Mouse (Mus musculus) hindbrain, embryonic 10.5 days (tissue): ENCODE measurements around the gene Pkp2. TPM values are rescaled to one million over a fixed set of nuclear protein-coding genes. Genes with fewer than 3 reads are reported as not detected.
"Not testable (repeated sequence)": the region's sequence is repeated elsewhere in the genome, so short reads cannot be mapped to it uniquely, and the experiment has no call there.

ENCODE experiments used
- DNase-seq: peaks from one replicate; pipeline ENCODE4 v3.0.0-alpha.2; 2017; ENCODE audit warnings: low spot score
- H3K27ac ChIP-seq: fragments of 300-500 bp; sonication (generic); 2 replicates; pipeline ENCODE4 v1.5.1; 2016; ENCODE audit warnings: mild to moderate bottlenecking, moderate library complexity
- H3K27me3 ChIP-seq: fragments of 300-500 bp; sonication (generic); 2 replicates; pipeline ENCODE4 v1.6.1; 2016; ENCODE audit warnings: mild to moderate bottlenecking; ENCODE audit not compliant: poor library complexity, insufficient read depth, severe bottlenecking
- H3K36me3 ChIP-seq: fragments of 300-500 bp; sonication (generic); 2 replicates; pipeline ENCODE4 v1.6.1; 2016; ENCODE audit warnings: mild to moderate bottlenecking, moderate library complexity
- H3K4me1 ChIP-seq: fragments of 300-500 bp; sonication (generic); replicated peaks from 2 replicates; pipeline ENCODE4 v1.6.1; 2016; ENCODE audit warnings: mild to moderate bottlenecking
- H3K4me3 ChIP-seq: fragments of 300-500 bp; sonication (generic); 2 replicates; pipeline ENCODE4 v1.5.1; 2016; ENCODE audit warnings: mild to moderate bottlenecking, moderate library complexity
- H3K9me3 ChIP-seq: fragments of 300-500 bp; sonication (generic); 2 replicates; pipeline ENCODE4 v1.6.1; 2016; ENCODE audit warnings: mild to moderate bottlenecking, moderate library complexity
- WGBS: fragments of 180-500 bp; shearing (Covaris S2); methylation state at CpG from one replicate; pipeline ENCODE4 v1.1.7; 2016; 5-methylcytosine and 5-hydroxymethylcytosine counted together
- polyA plus RNA-seq: library from polyadenylated mRNA; unstranded; fragments of >200 nt; fragmentation: Nextera tagmentation; extraction: Ambion mirVana; gene quantifications from 2 replicates; pipeline ENCODE4 v1.2.1, GENCODE M21; 2016

Pkp2 gene
- polyA plus RNA-seq, 1 experiment from 2014 or later: 5.6 TPM

- Histone ChIP-seq H3K9me3 (no peaks in the 10 kb centered on the region), H3K4me1 (no peaks in the 10 kb centered on the region), H3K4me3 (no peak overlapping the region), H3K36me3 (peaks cover 15% of the 10 kb centered on the region), H3K27ac (no peak overlapping the region), H3K27me3 (no peaks in the 10 kb centered on the region)
- WGBS: 97% methylated on average over 2 of the region's 2 CpGs
- DNase-seq: no peak
Observed at GRCm38 (mm10) chr16:16233919-16234318, 20.8 kb downstream of the Pkp2 start.

GRCm38 (mm10) chr16:16236681-16237080, 23.6 kb downstream of the Pkp2 start:
- not testable (repeated sequence) for H3K36me3 ChIP-seq, DNase-seq, H3K4me3 ChIP-seq, H3K9me3 ChIP-seq, H3K4me1 ChIP-seq, H3K27ac ChIP-seq, H3K27me3 ChIP-seq
- 90% methylated on average over 9 of the region's 9 CpGs for WGBS

GRCm38 (mm10) chr16:16238356-16238755, 25.2 kb downstream of the Pkp2 start:
- no peaks in the 10 kb centered on the region for H3K9me3 ChIP-seq
- no peak for DNase-seq
- WGBS: 85% methylated on average over 2 of the region's 2 CpGs

GRCm38 (mm10) chr16:16244711-16245110, 31.6 kb downstream of the Pkp2 start:
- no peaks in the 10 kb centered on the region for H3K36me3 ChIP-seq
- H3K9me3 ChIP-seq: no peaks in the 10 kb centered on the region
- H3K4me3 ChIP-seq: no peak overlapping the region
- no peak overlapping the region for H3K27ac ChIP-seq
- no peaks in the 10 kb centered on the region for H3K27me3 ChIP-seq
- 55% methylated on average over 2 of the region's 2 CpGs for WGBS
- DNase-seq: no peak
- no peaks in the 10 kb centered on the region for H3K4me1 ChIP-seq

More at GRCm38 (mm10) chr16:16238356-16238755, 25.2 kb downstream of the Pkp2 start:
- H3K27me3 ChIP-seq: no peaks in the 10 kb centered on the region
- H3K4me1 ChIP-seq: no peaks in the 10 kb centered on the region
- H3K27ac ChIP-seq: no peak overlapping the region
- no peak overlapping the region for H3K4me3 ChIP-seq
- H3K36me3 ChIP-seq: peaks cover 3% of the 10 kb centered on the region; the same call in 1 of the 2 replicates

GRCm38 (mm10) chr16:16250470-16250869, 37.4 kb downstream of the Pkp2 start:
- Histone ChIP-seq H3K9me3 (no peaks in the 10 kb centered on the region), H3K27me3 (no peaks in the 10 kb centered on the region), H3K4me1 (peaks cover 25% of the 10 kb centered on the region), H3K4me3 (no peak overlapping the region), H3K27ac (no peak overlapping the region), H3K36me3 (no peaks in the 10 kb centered on the region)
- no peak for DNase-seq
- WGBS: 84% methylated on average over 2 of the region's 2 CpGs

- no peak overlapping the region for H3K4me3 ChIP-seq
- no peaks in the 10 kb centered on the region for H3K9me3 ChIP-seq
- peak; percentile 30 for DNase-seq
- WGBS: 40% methylated on average over 4 of the region's 4 CpGs
- H3K36me3 ChIP-seq: no peaks in the 10 kb centered on the region
- no peak overlapping the region; the same call in 1 of the 2 replicates for H3K27ac ChIP-seq
- H3K4me1 ChIP-seq: peaks cover 25% of the 10 kb centered on the region
- H3K27me3 ChIP-seq: no peaks in the 10 kb centered on the region
Observed at GRCm38 (mm10) chr16:16253326-16254074, 40.4 kb downstream of the Pkp2 start.

GRCm38 (mm10) chr16:16255217-16255616, 42.1 kb downstream of the Pkp2 start:
- H3K27me3 ChIP-seq: no peaks in the 10 kb centered on the region
- no peak overlapping the region for H3K4me3 ChIP-seq
- no peaks in the 10 kb centered on the region for H3K36me3 ChIP-seq
- no peaks in the 10 kb centered on the region for H3K9me3 ChIP-seq
- H3K4me1 ChIP-seq: peaks cover 25% of the 10 kb centered on the region
- H3K27ac ChIP-seq: no peak overlapping the region; the same call in 1 of the 2 replicates
- no peak for DNase-seq
- 84% methylated on average over 1 of the region's 1 CpGs for WGBS

GRCm38 (mm10) chr16:16255874-16256273, 42.8 kb downstream of the Pkp2 start:
- Histone ChIP-seq H3K27me3 (no peaks in the 10 kb centered on the region), H3K4me1 (peaks cover 25% of the 10 kb centered on the region), H3K27ac (peak overlapping the region; percentile 29; the same call in 1 of the 2 replicates), H3K36me3 (no peaks in the 10 kb centered on the region), H3K4me3 (no peak overlapping the region), H3K9me3 (no peaks in the 10 kb centered on the region)
- 66% methylated on average over 7 of the region's 7 CpGs for WGBS
- DNase-seq: no peak

- H3K9me3 ChIP-seq: no peaks in the 10 kb centered on the region
- DNase-seq: no peak
- 80% methylated on average over 1 of the region's 1 CpGs for WGBS
- no peak overlapping the region for H3K27ac ChIP-seq
- H3K36me3 ChIP-seq: no peaks in the 10 kb centered on the region
- peaks cover 20% of the 10 kb centered on the region for H3K4me1 ChIP-seq
- no peaks in the 10 kb centered on the region for H3K27me3 ChIP-seq
- H3K4me3 ChIP-seq: no peak overlapping the region
Observed at GRCm38 (mm10) chr16:16256672-16257071, 43.6 kb downstream of the Pkp2 start.

GRCm38 (mm10) chr16:16260882-16261281, 47.8 kb downstream of the Pkp2 start:
- H3K9me3 ChIP-seq: no peaks in the 10 kb centered on the region
- H3K4me3 ChIP-seq: no peak overlapping the region
- H3K27ac ChIP-seq: no peak overlapping the region
- 98% methylated on average over 5 of the region's 5 CpGs for WGBS
- H3K27me3 ChIP-seq: no peaks in the 10 kb centered on the region
- no peak for DNase-seq
- H3K4me1 ChIP-seq: no peaks in the 10 kb centered on the region
- no peaks in the 10 kb centered on the region for H3K36me3 ChIP-seq

- no peaks in the 10 kb centered on the region for H3K9me3 ChIP-seq
- no peaks in the 10 kb centered on the region for H3K4me1 ChIP-seq
- 94% methylated on average over 6 of the region's 6 CpGs for WGBS
- H3K27me3 ChIP-seq: no peaks in the 10 kb centered on the region
- no peaks in the 10 kb centered on the region for H3K36me3 ChIP-seq
- no peak for DNase-seq
- no peak overlapping the region for H3K4me3 ChIP-seq
- H3K27ac ChIP-seq: no peak overlapping the region
Observed at GRCm38 (mm10) chr16:16261481-16261880, 48.4 kb downstream of the Pkp2 start.

GRCm38 (mm10) chr16:16262436-16262835, 49.3 kb downstream of the Pkp2 start:
- WGBS: 88% methylated on average over 3 of the region's 3 CpGs
- H3K27ac ChIP-seq: no peak overlapping the region
- H3K9me3 ChIP-seq: no peaks in the 10 kb centered on the region
- DNase-seq: no peak
- H3K4me3 ChIP-seq: no peak overlapping the region
- no peaks in the 10 kb centered on the region for H3K4me1 ChIP-seq
- H3K27me3 ChIP-seq: no peaks in the 10 kb centered on the region
- no peaks in the 10 kb centered on the region for H3K36me3 ChIP-seq

GRCm38 (mm10) chr16:16272978-16273377, 59.9 kb downstream of the Pkp2 start:
- Histone ChIP-seq H3K9me3 (no peaks in the 10 kb centered on the region), H3K36me3 (no peaks in the 10 kb centered on the region), H3K27me3 (no peaks in the 10 kb centered on the region), H3K27ac (no peak overlapping the region), H3K4me1 (no peaks in the 10 kb centered on the region; the same call in 1 of the 2 replicates), H3K4me3 (no peak overlapping the region)
- DNase-seq: no peak
- 61% methylated on average over 3 of the region's 3 CpGs for WGBS
